Mouse (Mus musculus): ENCODE data around the gene Trpc4ap.
"Not testable (repeated sequence)": the region's sequence is repeated elsewhere in the genome, so short reads cannot be mapped to it uniquely, and the experiment has no call there.

Gene Trpc4ap

GRCm38 (mm10) chr2:155616971-155617370 is 75.2 kb downstream of the Trpc4ap start:
- in situ Hi-C loops (cut with MboI, MseI) = loop anchor here in 1 of 2 experiments (5.0 kb wide), 1 partner anchor 105 kb away; no protein-coding TSS in a partner anchor

DNA sequence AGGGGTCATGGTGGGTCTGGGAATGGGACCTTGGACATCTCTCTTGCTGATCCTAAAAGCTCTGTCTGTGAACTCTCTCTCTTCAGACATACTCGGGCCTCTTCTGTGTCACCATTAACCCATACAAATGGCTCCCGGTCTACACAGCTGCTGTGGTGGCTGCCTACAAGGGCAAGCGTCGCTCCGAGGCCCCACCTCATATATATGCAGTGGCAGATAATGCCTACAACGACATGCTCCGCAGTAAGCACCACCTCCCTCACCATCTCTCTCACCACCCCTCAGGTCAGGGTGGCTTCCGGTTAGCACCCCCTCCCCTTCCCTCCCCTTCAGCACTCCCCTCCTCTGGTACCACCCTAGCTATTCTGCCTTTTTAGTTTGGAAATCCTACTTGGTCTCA is 78.2 kb downstream of the Trpc4ap start:
- in situ Hi-C loops (cut with MboI, MseI) = no loop called here

- in situ Hi-C loops (cut with MboI, MseI) = no loop called here
Measured at GRCm38 (mm10) chr2:155613326-155613755, 78.8 kb downstream of the Trpc4ap start.

- in situ Hi-C loops (cut with MboI, MseI) = no loop called here
Measured at GRCm38 (mm10) chr2:155611834-155612550, 80.2 kb downstream of the Trpc4ap start.

- in situ Hi-C loops (cut with MboI, MseI) = no loop called here
Measured at GRCm38 (mm10) chr2:155610978-155611377, 81.2 kb downstream of the Trpc4ap start, which contains the start of gene Myh7b. Gene Myh7b, plus strand, starts transcription at chr2:155611212.

- in situ Hi-C loops (cut with MboI, MseI) = no loop called here
Measured at GRCm38 (mm10) chr2:155606360-155606759, 85.8 kb downstream of the Trpc4ap start.

GRCm38 (mm10) chr2:155605236-155605589 is 87.0 kb downstream of the Trpc4ap start:
- in situ Hi-C loops (cut with MboI, MseI) = not testable (repeated sequence)

DNA sequence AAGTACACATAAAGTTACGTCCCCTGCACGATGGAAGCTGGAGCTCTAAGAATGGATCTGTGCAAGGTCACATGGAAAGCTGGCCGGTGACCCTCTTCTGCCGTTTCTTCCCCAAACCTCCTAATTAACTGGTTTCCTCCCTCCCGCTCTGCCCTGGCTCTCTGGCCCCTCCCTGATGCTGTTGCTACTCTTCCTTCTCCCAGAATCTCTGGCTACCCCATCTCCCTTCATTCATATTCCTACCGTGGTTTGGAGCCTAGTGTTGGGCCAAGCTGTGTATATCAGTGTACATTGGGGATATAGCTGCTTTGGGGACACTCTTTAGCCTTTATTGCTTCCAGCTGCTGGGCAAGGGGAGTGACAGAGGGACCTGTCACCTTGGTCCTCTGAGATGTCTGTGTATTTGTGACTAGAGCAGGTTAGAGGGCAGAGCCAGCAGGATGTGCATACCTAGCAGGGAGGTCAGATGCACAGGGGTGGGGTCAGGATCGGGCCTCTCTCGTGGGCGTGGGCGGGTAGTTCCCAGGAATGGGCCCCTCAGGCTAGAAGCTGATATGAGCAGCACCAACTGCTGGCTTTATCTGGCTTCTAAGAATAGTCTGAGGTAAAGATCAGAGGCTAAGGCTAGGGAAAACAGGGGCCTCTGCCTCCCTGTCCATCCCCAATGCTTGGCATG is 87.5 kb downstream of the Trpc4ap start:
- in situ Hi-C loops (cut with MboI, MseI) = no loop called here

DNA sequence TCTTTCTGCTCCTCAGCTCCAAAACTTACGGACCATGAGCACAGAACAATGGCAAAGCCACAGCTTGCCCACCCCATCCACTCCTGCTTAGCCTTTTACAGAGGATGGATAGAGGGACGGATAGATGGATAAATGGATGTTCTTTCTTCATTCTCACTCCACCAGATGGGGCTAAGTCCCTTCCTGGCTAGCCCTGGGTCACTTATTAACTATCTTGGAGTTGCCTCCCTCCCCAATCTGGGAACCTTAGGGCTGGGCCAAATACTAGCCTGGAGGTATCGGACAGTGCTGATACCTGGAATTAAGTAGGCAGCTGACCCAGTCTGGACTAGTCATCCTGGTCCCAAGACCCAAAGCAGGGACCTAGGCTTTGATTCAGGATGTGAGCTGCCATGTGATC is 88.5 kb downstream of the Trpc4ap start:
- in situ Hi-C loops (cut with MboI, MseI) = no loop called here

- in situ Hi-C loops (cut with MboI, MseI) = no loop called here
Measured at GRCm38 (mm10) chr2:155595516-155595915, 96.7 kb downstream of the Trpc4ap start.

- in situ Hi-C loops (cut with MboI, MseI) = no loop called here
Measured at GRCm38 (mm10) chr2:155592854-155593283, 99.3 kb downstream of the Trpc4ap start.

DNA sequence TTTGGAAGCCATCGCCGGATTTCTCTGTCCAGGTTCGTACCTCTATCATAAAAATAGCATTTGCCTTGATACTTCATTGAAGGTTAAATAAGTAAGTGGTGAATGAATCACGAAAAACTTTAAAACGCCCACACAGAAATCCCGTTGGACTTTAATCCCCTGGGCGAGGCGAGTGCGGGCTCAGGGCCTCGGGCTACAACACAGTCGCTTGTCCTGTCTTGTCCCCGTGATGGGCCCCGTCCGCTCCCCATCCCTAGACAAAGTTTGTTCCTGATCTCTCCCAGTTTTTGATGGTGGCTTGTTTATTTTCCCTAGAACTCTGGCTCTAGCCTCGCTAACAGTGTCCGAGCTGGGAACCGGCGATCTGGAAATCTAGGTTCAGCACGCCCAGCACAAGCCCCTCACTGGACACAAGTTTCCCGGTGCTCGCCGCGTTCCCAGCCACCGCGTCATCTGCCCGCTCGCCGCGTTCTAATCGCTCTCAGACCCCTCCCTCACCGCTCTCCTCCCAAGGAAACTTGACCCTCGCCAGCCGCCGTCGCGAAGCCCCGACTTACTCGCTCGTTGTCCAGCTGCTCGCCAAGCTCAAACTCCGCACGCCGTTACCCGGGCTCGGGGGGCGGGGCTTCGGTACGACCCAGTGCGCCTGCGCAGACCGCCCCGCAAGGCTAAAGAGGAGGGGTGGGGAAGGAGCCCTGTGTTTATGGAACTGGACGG is 99.9 kb downstream of the Trpc4ap start, which contains the start of gene Gss:
Gene Gss (minus strand): TSS at position 674 of the 717 bp plus-strand sequence.
- in situ Hi-C loops (cut with MboI, MseI) = no loop called here

- in situ Hi-C loops (cut with MboI, MseI) = no loop called here
Measured at GRCm38 (mm10) chr2:155591676-155592075, 100.5 kb downstream of the Trpc4ap start.

GRCm38 (mm10) chr2:155590876-155591275 is 101.3 kb downstream of the Trpc4ap start:
- in situ Hi-C loops (cut with MboI, MseI) = no loop called here

- in situ Hi-C loops (cut with MboI, MseI) = loop anchor here in 1 of 2 experiments (10.0 kb wide), 1 partner anchor 75 kb away; the partner anchor contains the start of genes Acss2 and Ggt7
Measured at GRCm38 (mm10) chr2:155589521-155589920, 102.7 kb downstream of the Trpc4ap start.

GRCm38 (mm10) chr2:155588136-155588535 is 104.0 kb downstream of the Trpc4ap start:
- in situ Hi-C loops (cut with MboI, MseI) = loop anchor here in 1 of 2 experiments (10.0 kb wide), 1 partner anchor 73 kb away; the partner anchor contains the start of genes Acss2 and Ggt7

DNA sequence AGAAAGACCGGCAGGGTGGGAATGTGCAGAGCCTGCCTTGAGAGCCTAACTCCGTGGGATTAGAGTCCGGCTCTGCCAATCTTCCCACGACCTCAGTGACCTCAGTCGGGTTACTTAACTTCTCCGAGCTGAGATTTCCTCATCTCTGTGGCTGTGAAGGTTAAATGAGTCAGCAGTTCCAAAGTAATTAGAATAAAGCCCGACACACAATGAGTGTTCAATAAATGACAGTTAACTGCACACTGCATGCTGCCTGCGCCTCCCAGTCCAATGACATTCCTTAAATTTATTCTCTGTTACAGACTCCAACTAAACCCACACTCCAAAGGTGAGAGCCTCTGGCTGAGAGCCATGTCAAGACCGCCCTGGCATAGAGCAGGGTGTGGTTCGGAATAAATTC is 106.7 kb downstream of the Trpc4ap start:
- in situ Hi-C loops (cut with MboI, MseI) = loop anchor here in 1 of 2 experiments (10.0 kb wide), 1 partner anchor 71 kb away; the partner anchor contains the start of genes Acss2 and Ggt7

DNA sequence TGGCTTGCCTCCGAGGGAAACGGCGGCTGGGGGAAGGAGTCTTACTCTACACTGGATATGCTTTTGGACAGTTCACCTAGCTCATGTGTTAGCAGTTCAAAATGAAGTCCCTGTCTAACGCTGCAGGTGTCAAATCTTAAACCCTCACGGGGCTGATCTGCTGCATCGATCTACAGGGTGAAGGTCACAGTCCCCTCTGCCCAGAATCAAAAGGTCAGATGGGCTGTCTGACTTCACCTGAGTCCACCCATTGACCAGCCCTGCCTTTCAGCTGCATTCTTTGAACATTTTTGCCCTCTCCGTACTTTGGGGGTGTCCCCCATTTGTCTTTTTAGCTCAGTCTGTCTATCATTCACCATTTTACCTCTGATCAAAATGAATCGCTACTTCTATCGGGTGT is 107.1 kb downstream of the Trpc4ap start:
- in situ Hi-C loops (cut with MboI, MseI) = loop anchor here in 1 of 2 experiments (10.0 kb wide), 1 partner anchor 70 kb away; the partner anchor contains the start of genes Acss2 and Ggt7
